Mouse (Mus musculus): ENCODE measurements around the gene Wee2.

Wee2 gene

GRCm38 (mm10) chr6:40435151-40436046 lies 3.5 kb upstream of the Wee2 start:
- DNase-seq (ENCODE audit: low spot score in 2 of 2): peak; percentile 68 to 84

- DNase-seq (ENCODE audit: low spot score in 2 of 2): peak; percentile 78 to 85
Measured at GRCm38 (mm10) chr6:40436047-40436483, 2.8 kb upstream of the Wee2 start, which contains the start of gene E330009J07Rik. Gene E330009J07Rik, minus strand, starts transcription at chr6:40436135.

- DNase-seq (ENCODE audit: low spot score in 2 of 2): no peak
Measured at GRCm38 (mm10) chr6:40439731-40440130, 843 bp downstream of the Wee2 start.

- DNase-seq (ENCODE audit: low spot score in 2 of 2): no peak
Measured at GRCm38 (mm10) chr6:40441276-40441675, 2.4 kb downstream of the Wee2 start.

GRCm38 (mm10) chr6:40441755-40442154 lies 2.9 kb downstream of the Wee2 start:
- no peak for DNase-seq (ENCODE audit: low spot score in 2 of 2)

- DNase-seq (ENCODE audit: low spot score in 2 of 2): no peak
Measured at GRCm38 (mm10) chr6:40443281-40443928, 4.5 kb downstream of the Wee2 start.

- DNase-seq (ENCODE audit: low spot score in 2 of 2): no peak
Measured at GRCm38 (mm10) chr6:40448626-40449025, 9.7 kb downstream of the Wee2 start.

- no peak for DNase-seq (ENCODE audit: low spot score in 2 of 2)
Measured at GRCm38 (mm10) chr6:40454436-40455041, 15.7 kb downstream of the Wee2 start.

GRCm38 (mm10) chr6:40465710-40466109 lies 26.8 kb downstream of the Wee2 start:
- DNase-seq (ENCODE audit: low spot score in 2 of 2): no peak

GRCm38 (mm10) chr6:40470916-40471719 lies 32.2 kb downstream of the Wee2 start, which contains the start of gene Ssbp1:
Gene Ssbp1, plus strand, starts transcription at chr6:40471352.
- DNase-seq (ENCODE audit: low spot score in 2 of 2): peak; percentile 88 to 89

- no peak for DNase-seq (ENCODE audit: low spot score in 2 of 2)
Measured at GRCm38 (mm10) chr6:40471720-40472010, 32.8 kb downstream of the Wee2 start.

- no peak for DNase-seq (ENCODE audit: low spot score in 2 of 2)
Measured at GRCm38 (mm10) chr6:40476132-40476531, 37.2 kb downstream of the Wee2 start.

GRCm38 (mm10) chr6:40479705-40480104 lies 40.8 kb downstream of the Wee2 start:
- no peak for DNase-seq (ENCODE audit: low spot score in 2 of 2)

GRCm38 (mm10) chr6:40482318-40482717 lies 43.4 kb downstream of the Wee2 start:
- DNase-seq (ENCODE audit: low spot score in 2 of 2): peak in 1 of 2 experiments; percentile 10

GRCm38 (mm10) chr6:40490933-40491332 lies 52.0 kb downstream of the Wee2 start, which contains the start of gene Tas2r137:
Gene Tas2r137, plus strand, starts transcription at chr6:40491233.
- DNase-seq (ENCODE audit: low spot score in 2 of 2): no peak

GRCm38 (mm10) chr6:40493229-40493628 lies 54.3 kb downstream of the Wee2 start, which contains the start of gene Tas2r108:
Gene Tas2r108, plus strand, starts transcription at chr6:40493529.
- no peak for DNase-seq (ENCODE audit: low spot score in 2 of 2)
